Mouse (Mus musculus) MEL (cell line): ENCODE data around the gene Klf4.

ENCODE experiments used
- CTCF ChIP-seq, 3 experiments: IDR thresholded peaks in 2 of 3; conservative IDR thresholded peaks in 1 of 3; 2 replicates each; pipeline ENCODE4 v1.5.1; 2011 to 2012; ENCODE audit warnings: low read length in 3 of 3, low read depth in 2 of 3, mild to moderate bottlenecking in 2 of 3, improper control_type of control experiment in 1 of 3, inconsistent platforms in 1 of 3, mixed read lengths in 1 of 3, moderate library complexity in 1 of 3; ENCODE audit not compliant: control insufficient read depth in 1 of 3, insufficient read depth in 1 of 3, poor library complexity in 1 of 3, severe bottlenecking in 1 of 3
- GATA1 ChIP-seq: IDR thresholded peaks from 2 replicates; pipeline ENCODE4 v1.6.1; 2011; ENCODE audit warnings: low read depth, low read length, improper control_type of control experiment
- JUND ChIP-seq: IDR thresholded peaks from 2 replicates; pipeline ENCODE4 v1.6.1; 2011; ENCODE audit warnings: low read depth, mild to moderate bottlenecking, improper control_type of control experiment, low read length
- MEF2A ChIP-seq: IDR thresholded peaks from 2 replicates; pipeline ENCODE4 v1.6.1; 2014; ENCODE audit warnings: low read depth, mild to moderate bottlenecking, inconsistent platforms, low read length, improper control_type of control experiment; ENCODE audit not compliant: poor library complexity, insufficient replicate concordance, severe bottlenecking; ENCODE audit errors: extremely low read depth
- RCOR1 ChIP-seq: IDR thresholded peaks from 2 replicates; pipeline ENCODE4 v1.6.1; 2012; ENCODE audit warnings: low read depth, mild to moderate bottlenecking, inconsistent platforms, low read length, improper control_type of control experiment
- SIN3A ChIP-seq: IDR thresholded peaks from 2 replicates; pipeline ENCODE4 v1.6.1; 2012; ENCODE audit warnings: low read length, improper control_type of control experiment, inconsistent platforms
- TBP ChIP-seq: IDR thresholded peaks from 2 replicates; pipeline ENCODE4 v1.8.0; 2011; ENCODE audit warnings: low read depth, low read length, improper control_type of control experiment
- TCF12 ChIP-seq: IDR thresholded peaks from 2 replicates; pipeline ENCODE4 v1.6.1; 2014; ENCODE audit warnings: low read depth, mild to moderate bottlenecking, inconsistent platforms, low read length, improper control_type of control experiment, moderate library complexity
- ZNF384 ChIP-seq: IDR thresholded peaks from 2 replicates; pipeline ENCODE4 v1.6.1; 2012; ENCODE audit warnings: low read depth, mild to moderate bottlenecking, inconsistent platforms, low read length, improper control_type of control experiment

- TF ChIP-seq ZNF384 (no peak), RCOR1 (no peak), JUND (no peak), CTCF (IDR thresholded peaks at IDR 0.05 in 2 of 3, conservative IDR thresholded peaks at IDR 0.05 in 1 of 3; ENCODE audit: control insufficient read depth in 1 of 3, insufficient read depth in 1 of 3, low read depth in 2 of 3, low read length in 3 of 3, poor library complexity in 1 of 3, severe bottlenecking in 1 of 3) (no peak), GATA1 (no peak), MEF2A (no peak), TBP (no peak), SIN3A (no peak), TCF12 (no peak)
These were observed 1.0 kb upstream of the Klf4 start for GRCm38 (mm10) chr4:55533196-55533802.
